Mouse (Mus musculus): ENCODE results near the gene Pkp4.

- no peak for TF ChIP-seq ZNF384 (IDR thresholded peaks at IDR 0.05; ENCODE audit: low read depth, low read length)
- no peak for TF ChIP-seq ZC3H11A (IDR thresholded peaks at IDR 0.05; ENCODE audit: borderline replicate concordance, low read depth, low read length)
- no peak for TF ChIP-seq HCFC1 (IDR thresholded peaks at IDR 0.05; ENCODE audit: borderline replicate concordance, insufficient read depth, low read length)
Measured at GRCm38 (mm10) chr2:59253435-59253834, 92.8 kb downstream of the Pkp4 start.

Measured in ES-E14 (cell line).